Mouse (Mus musculus): ENCODE measurements around the gene Lrtm2.

DNA sequence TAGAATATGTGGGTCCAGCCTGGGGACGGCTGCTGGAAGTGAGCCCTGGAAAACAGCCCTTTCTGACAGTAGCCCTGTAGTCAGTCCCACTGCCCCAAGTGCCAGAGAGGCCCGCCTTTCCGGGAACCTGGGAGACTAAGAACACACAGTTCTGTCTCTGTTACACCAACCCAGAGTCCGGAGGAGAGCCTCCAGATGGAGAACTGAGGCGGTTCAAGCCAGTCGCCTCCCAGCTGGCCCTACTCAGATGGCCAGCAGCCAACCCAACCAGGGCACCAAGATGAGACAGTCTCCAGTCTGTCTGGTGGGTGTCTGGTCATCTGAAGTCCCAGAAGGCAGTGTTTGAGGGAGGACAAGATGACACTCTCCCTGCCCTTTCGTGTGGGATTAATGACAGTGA lies 8.8 kb downstream of the Lrtm2 start:
- TF ChIP-seq CTCF (IDR thresholded peaks at IDR 0.05; ENCODE audit: borderline replicate concordance, insufficient read depth, low read length) (no peak), POLR2A (IDR thresholded peaks at IDR 0.05; ENCODE audit: low read depth, low read length) (no peak)
